Mouse (Mus musculus) erythroblast, embryonic 14.5 days (primary cell): Measurements from ENCODE around the gene Ccdc170.

Source experiments
- GATA1 ChIP-seq: IDR thresholded peaks from 2 replicates; pipeline ENCODE4 v1.6.1; 2012; ENCODE audit warnings: low read length, inconsistent platforms, mixed read lengths
- TAL1 ChIP-seq: IDR thresholded peaks from 3 replicates; pipeline ENCODE4 v1.6.1; 2012; ENCODE audit warnings: low read length, inconsistent platforms, mixed read lengths

DNA sequence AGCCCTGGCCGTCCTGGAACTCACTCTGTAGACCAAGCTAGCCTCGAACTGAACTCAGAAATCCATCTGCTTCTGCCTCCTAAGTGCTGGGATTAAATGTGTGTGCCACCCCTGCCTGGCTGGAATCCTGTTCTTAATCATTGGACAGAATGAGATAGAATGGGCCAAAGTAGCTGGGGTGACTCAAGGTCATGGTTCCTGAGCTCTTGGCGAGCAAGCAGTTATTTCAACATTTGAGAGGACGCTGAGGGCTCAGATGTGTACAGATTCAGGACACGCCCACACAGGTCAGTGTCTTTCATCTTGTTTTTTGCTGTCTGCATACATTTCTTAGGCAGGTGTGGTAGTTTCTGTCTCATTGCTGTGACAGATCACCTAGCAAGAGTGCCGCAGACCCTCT is 104.4 kb downstream of the Ccdc170 start:
- TF ChIP-seq TAL1 (no peak), GATA1 (no peak)
